Mouse (Mus musculus): ENCODE results near the gene Shisal1.

GRCm38 (mm10) chr15:84380181-84380580 is 66.7 kb downstream of the Shisal1 start:
- TF ChIP-seq POLR2A (IDR thresholded peaks at IDR 0.05; ENCODE audit: insufficient read length, low read depth) (no peak), TCF12 (IDR thresholded peaks at IDR 0.05; ENCODE audit: insufficient read depth, poor library complexity, severe bottlenecking) (no peak), MYOD1 (IDR thresholded peaks at IDR 0.05; ENCODE audit: control insufficient read depth in 1 of 3, insufficient read length in 2 of 3, low read depth in 2 of 3) (peak in 1 of 3 experiments; percentile 32), USF1 (IDR thresholded peaks at IDR 0.05; ENCODE audit: low read depth) (no peak)

Data from myocyte (in vitro differentiated cells).